ENCODE assay signal across 11 mouse cellular contexts in genomic region chr2:135561716-135562115, GRCm38 (mm10).
DNase-seq lines count a peak whose midpoint lies in the region; ATAC-seq lines count a peak whose summit lies in the region.
"Had no signal": no experiment of that assay in that cellular context is flagged by ENCODE, and none has a peak within 500 bp of the region (broad histone marks: within the 10 kb centered on the region; RNA-seq: fewer than 3 reads in every experiment).

No protein-coding gene starts in this region.

- H3K4me2 ChIP-seq in midbrain, embryonic 11.5 days, result no peak overlapping the region
- no peak overlapping the region for H3K4me2 ChIP-seq in midbrain, embryonic 16.5 days (ENCODE audit: low read length)
- no peak overlapping the region for H3K4me2 ChIP-seq in forebrain, embryonic 15.5 days (replicated peaks)
- H3K4me2 ChIP-seq: liver, embryonic 12.5 days had no signal

- no peak for ATAC-seq in midbrain, embryonic 11.5 days (ENCODE audit: low FRiP score)
- ATAC-seq in midbrain, embryonic 16.5 days, result no peak
- no peak for ATAC-seq in forebrain, embryonic 15.5 days (replicated peaks)

- no peaks in the 10 kb centered on the region for H3K9me3 ChIP-seq in midbrain, embryonic 11.5 days (ENCODE audit: control insufficient read depth, low read length)
- H3K9me3 ChIP-seq in midbrain, embryonic 16.5 days (replicated peaks; ENCODE audit: control insufficient read depth, low read length, poor library complexity, severe bottlenecking), result no peaks in the 10 kb centered on the region
- no peaks in the 10 kb centered on the region for H3K9me3 ChIP-seq in forebrain, embryonic 15.5 days
- H3K9me3 ChIP-seq: embryonic facial prominence, embryonic 10.5 days had no signal

- no peaks in the 10 kb centered on the region for H3K4me1 ChIP-seq in midbrain, embryonic 11.5 days (ENCODE audit: control insufficient read depth, insufficient read depth, low read length)
- H3K4me1 ChIP-seq in midbrain, embryonic 16.5 days (ENCODE audit: control insufficient read depth, insufficient read depth, low read length), result no peaks in the 10 kb centered on the region
- H3K4me1 ChIP-seq in forebrain, embryonic 15.5 days, result no peaks in the 10 kb centered on the region
- H3K4me1 ChIP-seq: embryonic facial prominence, embryonic 10.5 days; liver, embryonic 12.5 days had no signal

- H3K27me3 ChIP-seq in midbrain, embryonic 11.5 days (ENCODE audit: control insufficient read depth, insufficient read depth, low read length), result no peaks in the 10 kb centered on the region
- H3K27me3 ChIP-seq in midbrain, embryonic 16.5 days (ENCODE audit: control insufficient read depth, insufficient read depth, low read depth, low read length), result no peaks in the 10 kb centered on the region
- no peaks in the 10 kb centered on the region for H3K27me3 ChIP-seq in forebrain, embryonic 15.5 days
- H3K27me3 ChIP-seq: liver, embryonic 12.5 days had no signal

- H3K36me3 ChIP-seq in midbrain, embryonic 11.5 days (ENCODE audit: control insufficient read depth, insufficient read depth, low read length), result no peaks in the 10 kb centered on the region
- no peaks in the 10 kb centered on the region for H3K36me3 ChIP-seq in midbrain, embryonic 16.5 days (ENCODE audit: control insufficient read depth, insufficient read depth, low read length)
- no peaks in the 10 kb centered on the region for H3K36me3 ChIP-seq in forebrain, embryonic 15.5 days
- H3K36me3 ChIP-seq: embryonic facial prominence, embryonic 10.5 days; forebrain, embryonic 10.5 days; liver, embryonic 12.5 days had no signal

- H3K9ac ChIP-seq in midbrain, embryonic 11.5 days (ENCODE audit: low read length), result no peak overlapping the region
- H3K9ac ChIP-seq in midbrain, embryonic 16.5 days (ENCODE audit: low read depth, low read length), result no peak overlapping the region
- H3K9ac ChIP-seq in forebrain, embryonic 15.5 days (replicated peaks), result no peak overlapping the region
- H3K9ac ChIP-seq: liver, embryonic 12.5 days had no signal

- peak; percentile 8 for DNase-seq in midbrain, embryonic 11.5 days (ENCODE audit: low spot score, missing footprints)
- peak; percentile 81 for DNase-seq in heart, adult 8-10 months (ENCODE audit: low spot score)
- peak; percentile 31 to 79 for DNase-seq in kidney, postnatal 36 days
- DNase-seq in left cerebral cortex, postnatal 25 days (ENCODE audit: low spot score in 2 of 2), result no peak
- DNase-seq in embryo, embryonic 10.5 days (ENCODE audit: low spot score), result no peak
- DNase-seq: thymus, postnatal 4 days had no signal

- 72% methylated on average over 7 of the region's 7 CpGs for whole genome bisulfite sequencing in midbrain, embryonic 11.5 days
- WGBS in midbrain, embryonic 16.5 days, result 73% methylated on average over 7 of the region's 7 CpGs
- 61% methylated on average over 7 of the region's 7 CpGs for WGBS in forebrain, embryonic 15.5 days

- H3K4me3 ChIP-seq in midbrain, embryonic 11.5 days (ENCODE audit: low read depth, low read length), result no peak overlapping the region
- H3K4me3 ChIP-seq in midbrain, embryonic 16.5 days (ENCODE audit: low read depth, low read length), result no peak overlapping the region
- H3K4me3 ChIP-seq in forebrain, embryonic 15.5 days, result no peak overlapping the region
- H3K4me3 ChIP-seq: embryonic facial prominence, embryonic 10.5 days; forebrain, embryonic 10.5 days; liver, embryonic 12.5 days had no signal

- H3K27ac ChIP-seq in midbrain, embryonic 11.5 days (ENCODE audit: low read depth, low read length), result no peak overlapping the region
- no peak overlapping the region for H3K27ac ChIP-seq in midbrain, embryonic 16.5 days (ENCODE audit: low read length)
- H3K27ac ChIP-seq in forebrain, embryonic 15.5 days (replicated peaks), result no peak overlapping the region
- H3K27ac ChIP-seq: embryonic facial prominence, embryonic 10.5 days; forebrain, embryonic 10.5 days; liver, embryonic 12.5 days had no signal

- intact Hi-C loops in left cerebral cortex, postnatal 25 days (cut with DNase I), result no loop called here

Comparison
In these comparisons a context has a peak if more than half of its experiments do, and no peak if none do; other contexts are left out.
1. DNase-seq: peak in midbrain, embryonic 11.5 days (single experiment), heart, adult 8-10 months (single experiment) and kidney, postnatal 36 days (2 of 2); none in left cerebral cortex, postnatal 25 days (0 of 2) and embryo, embryonic 10.5 days (single experiment).